Mouse (Mus musculus): ENCODE results near the gene Foxi2. TPM values are rescaled to one million over a fixed set of nuclear protein-coding genes. Genes with fewer than 3 reads are reported as not detected.
A peak's percentile ranks its signal among the peaks of the same experiment; 100 is the strongest.

The Foxi2 gene
- total and polyA plus RNA-seq, 2 experiments from 2014 or later = not detected

GRCm38 (mm10) chr7:135443903-135444302 is 33.8 kb downstream of the Foxi2 start:
- WGBS = 69% methylated on average over 4 of the region's 4 CpGs
- H3K9me3 ChIP-seq (replicated peaks; ENCODE audit: control insufficient read depth, low read length) = no peaks in the 10 kb centered on the region
- no peak for DNase-seq (ENCODE audit: low spot score)
- no peak overlapping the region for H3K4me2 ChIP-seq (ENCODE audit: low read depth, low read length)
- TF ChIP-seq EP300 (IDR thresholded peaks at IDR 0.05; ENCODE audit: low read depth) (no peak), CTCF (IDR thresholded peaks at IDR 0.05; ENCODE audit: low read depth) (no peak)
- H3K27ac ChIP-seq (ENCODE audit: low read depth) = no peak overlapping the region
- no peak overlapping the region for H3K9ac ChIP-seq (replicated peaks; ENCODE audit: low read depth, low read length)
- H3K36me3 ChIP-seq (replicated peaks; ENCODE audit: control insufficient read depth, insufficient read depth, low read length) = no peaks in the 10 kb centered on the region
- H3K4me3 ChIP-seq (ENCODE audit: low read depth, low read length) = no peak overlapping the region
- no peaks in the 10 kb centered on the region for H3K27me3 ChIP-seq (ENCODE audit: control insufficient read depth, insufficient read depth, low read length)
- H3K4me1 ChIP-seq (ENCODE audit: control insufficient read depth, insufficient read depth) = no peaks in the 10 kb centered on the region
- ATAC-seq (ENCODE audit: insufficient read depth, low read depth) = no peak

- H3K36me3 ChIP-seq (replicated peaks; ENCODE audit: control insufficient read depth, insufficient read depth, low read length) = no peaks in the 10 kb centered on the region
- H3K4me1 ChIP-seq (ENCODE audit: control insufficient read depth, insufficient read depth) = no peaks in the 10 kb centered on the region
- ATAC-seq (ENCODE audit: insufficient read depth, low read depth) = no peak
- H3K4me3 ChIP-seq (ENCODE audit: low read depth, low read length) = no peak overlapping the region
- H3K9ac ChIP-seq (replicated peaks; ENCODE audit: low read depth, low read length) = no peak overlapping the region
- TF ChIP-seq EP300 (IDR thresholded peaks at IDR 0.05; ENCODE audit: low read depth) (no peak), CTCF (IDR thresholded peaks at IDR 0.05; ENCODE audit: low read depth) (no peak)
- no peak for DNase-seq (ENCODE audit: low spot score)
- 66% methylated on average over 3 of the region's 3 CpGs for WGBS
- no peaks in the 10 kb centered on the region for H3K27me3 ChIP-seq (ENCODE audit: control insufficient read depth, insufficient read depth, low read length)
- H3K4me2 ChIP-seq (ENCODE audit: low read depth, low read length) = no peak overlapping the region
- no peak overlapping the region for H3K27ac ChIP-seq (ENCODE audit: low read depth)
- no peaks in the 10 kb centered on the region for H3K9me3 ChIP-seq (replicated peaks; ENCODE audit: control insufficient read depth, low read length)
Measured at GRCm38 (mm10) chr7:135451340-135451739, 41.2 kb downstream of the Foxi2 start.

- no peak overlapping the region for H3K4me3 ChIP-seq (ENCODE audit: low read depth, low read length)
- no peaks in the 10 kb centered on the region for H3K27me3 ChIP-seq (ENCODE audit: control insufficient read depth, insufficient read depth, low read length)
- TF ChIP-seq EP300 (IDR thresholded peaks at IDR 0.05; ENCODE audit: low read depth) = no peak
- no peak for TF ChIP-seq CTCF (IDR thresholded peaks at IDR 0.05; ENCODE audit: low read depth)
- no peaks in the 10 kb centered on the region for H3K4me1 ChIP-seq (ENCODE audit: control insufficient read depth, insufficient read depth)
- no peak for DNase-seq (ENCODE audit: low spot score)
- no peaks in the 10 kb centered on the region for H3K9me3 ChIP-seq (replicated peaks; ENCODE audit: control insufficient read depth, low read length)
- H3K9ac ChIP-seq (replicated peaks; ENCODE audit: low read depth, low read length) = no peak overlapping the region
- H3K27ac ChIP-seq (ENCODE audit: low read depth) = no peak overlapping the region
- WGBS = 48% methylated on average over 1 of the region's 1 CpGs
- no peak overlapping the region for H3K4me2 ChIP-seq (ENCODE audit: low read depth, low read length)
- ATAC-seq (ENCODE audit: insufficient read depth, low read depth) = no peak
- H3K36me3 ChIP-seq (replicated peaks; ENCODE audit: control insufficient read depth, insufficient read depth, low read length) = no peaks in the 10 kb centered on the region
Measured at GRCm38 (mm10) chr7:135452366-135452765, 42.3 kb downstream of the Foxi2 start.

- peak; percentile 17 for DNase-seq (ENCODE audit: low spot score)
- Histone ChIP-seq H3K4me1 (ENCODE audit: control insufficient read depth, insufficient read depth) (no peaks in the 10 kb centered on the region), H3K4me2 (ENCODE audit: low read depth, low read length) (no peak overlapping the region), H3K4me3 (ENCODE audit: low read depth, low read length) (no peak overlapping the region), H3K27ac (ENCODE audit: low read depth) (no peak overlapping the region), H3K36me3 (replicated peaks; ENCODE audit: control insufficient read depth, insufficient read depth, low read length) (no peaks in the 10 kb centered on the region), H3K9ac (replicated peaks; ENCODE audit: low read depth, low read length) (no peak overlapping the region), H3K9me3 (replicated peaks; ENCODE audit: control insufficient read depth, low read length) (no peaks in the 10 kb centered on the region), H3K27me3 (ENCODE audit: control insufficient read depth, insufficient read depth, low read length) (no peaks in the 10 kb centered on the region)
- no peak for TF ChIP-seq EP300 (IDR thresholded peaks at IDR 0.05; ENCODE audit: low read depth)
- TF ChIP-seq CTCF (IDR thresholded peaks at IDR 0.05; ENCODE audit: low read depth) = no peak
- 27% methylated on average over 3 of the region's 3 CpGs for WGBS
- no peak for ATAC-seq (ENCODE audit: insufficient read depth, low read depth)
Measured at GRCm38 (mm10) chr7:135453690-135454089, 43.6 kb downstream of the Foxi2 start.

Other genes with a start within 250 kb of the Foxi2 start
- gene Nps, start 151.6 kb upstream of the Foxi2 start, total RNA-seq (2014; rRNA removed; ENCODE audit: low replicate concordance) = not detected in 2 replicates
- 0.14 TPM in 1 of 2 replicates, not detected in the other for gene Nps, start 151.6 kb upstream of the Foxi2 start, polyA plus RNA-seq (2015; fragmentation: Nextera tagmentation; extraction: Ambion mirVana)
- gene Clrn3, start 118.3 kb downstream of the Foxi2 start, total RNA-seq (2014; rRNA removed; ENCODE audit: low replicate concordance) = not detected in 2 replicates
- gene Clrn3, start 118.3 kb downstream of the Foxi2 start, polyA plus RNA-seq (2015; fragmentation: Nextera tagmentation; extraction: Ambion mirVana) = not detected in 2 replicates
- gene Ptpre, start 127.2 kb downstream of the Foxi2 start, total RNA-seq (2014; rRNA removed; ENCODE audit: low replicate concordance) = 3.1 and 4.0 TPM in 2 replicates
- gene Ptpre, start 127.2 kb downstream of the Foxi2 start, polyA plus RNA-seq (2015; fragmentation: Nextera tagmentation; extraction: Ambion mirVana) = 2.0 and 2.2 TPM in 2 replicates